Mouse (Mus musculus): ENCODE results near the gene Sec14l1.

- TF ChIP-seq POLR2A (IDR thresholded peaks at IDR 0.05; ENCODE audit: extremely low read depth, insufficient read depth, low read length) (0 out of 2 replicates have a peak, but pooled peaks have one; percentile 17), CTCF (IDR thresholded peaks at IDR 0.05; ENCODE audit: extremely low read depth, insufficient read depth, low read length) (no peak)
Measured at GRCm38 (mm10) chr11:117161574-117161973, 46.6 kb downstream of the Sec14l1 start.
